Mouse (Mus musculus) brain, adult 2 months (tissue): Measurements from ENCODE around the gene Nedd9.

Experiments used
- DNase-seq: peaks from one replicate; pipeline ENCODE4 v3.0.0; 2011; ENCODE audit warnings: low read depth, low spot score

Nedd9 gene

GRCm38 (mm10) chr13:41456292-41457029, 30.7 kb downstream of the Nedd9 start:
- DNase-seq = no peak

- no peak for DNase-seq
Observed at GRCm38 (mm10) chr13:41453227-41454193, 33.7 kb downstream of the Nedd9 start.

GRCm38 (mm10) chr13:41450821-41451220, 36.3 kb downstream of the Nedd9 start:
- DNase-seq = no peak

- peak; percentile 25 for DNase-seq
Observed at GRCm38 (mm10) chr13:41449211-41449610, 38.0 kb downstream of the Nedd9 start.

GRCm38 (mm10) chr13:41447209-41447608, 40.0 kb downstream of the Nedd9 start:
- no peak for DNase-seq

GRCm38 (mm10) chr13:41446591-41446990, 40.6 kb downstream of the Nedd9 start:
- DNase-seq = peak; percentile 34

GRCm38 (mm10) chr13:41445067-41445808, 41.9 kb downstream of the Nedd9 start:
- peak; percentile 38 for DNase-seq

- DNase-seq = no peak
Observed at GRCm38 (mm10) chr13:41444230-41444629, 42.9 kb downstream of the Nedd9 start.

- DNase-seq = no peak
Observed at GRCm38 (mm10) chr13:41442145-41442544, 45.0 kb downstream of the Nedd9 start.

- no peak for DNase-seq
Observed at GRCm38 (mm10) chr13:41440205-41440604, 47.0 kb downstream of the Nedd9 start.

- DNase-seq = no peak
Observed at GRCm38 (mm10) chr13:41437390-41437789, 49.8 kb downstream of the Nedd9 start.

GRCm38 (mm10) chr13:41436731-41437130, 50.4 kb downstream of the Nedd9 start:
- DNase-seq = no peak

- no peak for DNase-seq
Observed at GRCm38 (mm10) chr13:41433201-41433600, 54.0 kb downstream of the Nedd9 start.

GRCm38 (mm10) chr13:41431795-41432194, 55.4 kb downstream of the Nedd9 start:
- DNase-seq = no peak

- no peak for DNase-seq
Observed at GRCm38 (mm10) chr13:41427046-41427445, 60.1 kb downstream of the Nedd9 start.

- no peak for DNase-seq
Observed at GRCm38 (mm10) chr13:41423463-41424074, 63.6 kb downstream of the Nedd9 start.

GRCm38 (mm10) chr13:41422581-41422980, 64.6 kb downstream of the Nedd9 start:
- DNase-seq = peak; percentile 25

- no peak for DNase-seq
Observed at GRCm38 (mm10) chr13:41420376-41420775, 66.8 kb downstream of the Nedd9 start.

- DNase-seq = no peak
Observed at GRCm38 (mm10) chr13:41418198-41418869, 68.8 kb downstream of the Nedd9 start.

- peak; percentile 58 for DNase-seq
Observed at GRCm38 (mm10) chr13:41416065-41417016, 70.8 kb downstream of the Nedd9 start.
